Mouse (Mus musculus): ENCODE results near the gene Itga9. TPM values are rescaled to one million over a fixed set of nuclear protein-coding genes. Genes with fewer than 3 reads are reported as not detected.

The Itga9 gene
- polyA plus RNA-seq, 1 experiment, result not detected

DNA sequence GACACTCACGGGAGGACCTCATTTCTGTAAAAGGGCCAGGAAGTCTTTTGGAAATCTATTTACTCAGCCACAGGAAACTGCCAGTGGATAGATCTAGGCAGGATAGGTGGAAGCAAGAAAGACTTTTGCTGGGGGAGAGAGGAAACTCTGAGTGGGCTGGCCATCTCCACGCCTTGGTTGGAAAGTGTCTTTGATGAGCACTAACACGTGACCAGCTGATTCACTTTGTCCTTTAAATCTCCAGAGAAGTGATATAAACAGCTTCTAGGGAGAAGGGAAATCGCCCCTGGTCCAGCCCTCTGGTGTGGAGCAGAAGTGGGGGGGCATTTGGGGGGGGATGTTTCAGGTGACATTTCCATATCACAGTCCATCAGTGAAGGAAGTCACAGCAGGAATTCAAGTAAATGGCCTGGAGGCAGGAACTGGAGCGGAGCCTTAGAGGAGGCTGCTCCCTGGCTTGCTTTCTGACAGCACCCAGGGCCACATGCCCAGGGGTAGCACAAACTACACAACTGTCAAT is 124.4 kb downstream of the Itga9 start:
- WGBS, result 65% methylated on average over 5 of the region's 5 CpGs

DNA sequence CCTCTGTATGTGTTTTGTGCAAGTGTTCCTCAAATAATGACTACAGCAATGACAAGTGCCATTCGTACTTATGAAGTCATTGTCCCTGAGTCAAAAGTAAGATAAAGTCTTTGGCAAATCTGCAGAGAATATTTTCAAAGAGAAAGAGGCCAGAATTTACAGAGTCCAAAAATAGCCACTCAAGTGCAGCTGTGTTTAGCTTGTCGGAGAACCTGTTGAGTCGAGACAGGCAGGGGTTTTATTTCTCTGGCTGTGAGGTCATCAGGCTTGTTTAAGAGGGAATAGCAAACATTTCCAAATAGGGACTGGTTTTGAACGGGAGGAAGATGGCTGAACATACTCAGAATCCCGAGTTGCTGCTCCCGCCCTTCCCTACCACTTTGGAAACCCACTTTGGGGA is 125.2 kb downstream of the Itga9 start:
- 43% methylated on average over 6 of the region's 6 CpGs for WGBS
- TF ChIP-seq CTCF (IDR thresholded peaks at IDR 0.05; ENCODE audit: insufficient read depth, low read depth, low read length) (no peak), POLR2A (IDR thresholded peaks at IDR 0.05; ENCODE audit: insufficient read depth, low read depth, low read length) (no peak)

More for the DNA sequence above, 124.4 kb downstream of the Itga9 start:
- H3K27ac ChIP-seq (ENCODE audit: insufficient read depth, low read depth, low read length), result no peak overlapping the region
- TF ChIP-seq CTCF (IDR thresholded peaks at IDR 0.05; ENCODE audit: insufficient read depth, low read depth, low read length) (no peak), POLR2A (IDR thresholded peaks at IDR 0.05; ENCODE audit: insufficient read depth, low read depth, low read length) (no peak)
- H3K4me1 ChIP-seq (ENCODE audit: control insufficient read depth, insufficient read depth, low read length), result peaks cover 7% of the 10 kb centered on the region; the same call in 1 of the 2 replicates
- H3K4me3 ChIP-seq (ENCODE audit: insufficient read depth, low read depth, low read length), result no peak overlapping the region

DNA sequence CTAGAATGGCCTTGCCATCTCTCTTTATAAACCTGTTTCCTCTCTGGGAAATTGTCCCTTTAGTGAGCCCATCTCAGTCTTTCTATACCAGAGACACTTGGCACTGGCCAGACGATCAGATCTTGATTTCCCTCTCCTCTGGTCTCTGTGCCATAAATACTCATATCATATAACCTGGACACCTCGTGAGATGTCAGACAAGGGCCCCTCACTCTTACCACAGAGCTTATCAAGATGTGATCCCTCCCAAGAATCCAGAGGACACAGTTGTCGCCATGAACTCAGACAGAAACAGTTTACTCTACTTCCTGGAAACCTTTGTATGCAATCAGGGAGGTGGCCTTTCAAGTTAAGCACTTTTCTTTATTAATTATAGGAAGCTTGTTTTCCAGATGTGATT is 127.1 kb downstream of the Itga9 start:
- Histone ChIP-seq H3K4me3 (ENCODE audit: insufficient read depth, low read depth, low read length) (no peak overlapping the region), H3K4me1 (ENCODE audit: control insufficient read depth, insufficient read depth, low read length) (peaks cover 7% of the 10 kb centered on the region; the same call in 1 of the 2 replicates), H3K27ac (ENCODE audit: insufficient read depth, low read depth, low read length) (no peak overlapping the region)
- WGBS, result 88% methylated on average over 3 of the region's 3 CpGs
- TF ChIP-seq CTCF (IDR thresholded peaks at IDR 0.05; ENCODE audit: insufficient read depth, low read depth, low read length) (no peak), POLR2A (IDR thresholded peaks at IDR 0.05; ENCODE audit: insufficient read depth, low read depth, low read length) (no peak)

More for the DNA sequence above, 125.2 kb downstream of the Itga9 start:
- Histone ChIP-seq H3K4me1 (ENCODE audit: control insufficient read depth, insufficient read depth, low read length) (peaks cover 7% of the 10 kb centered on the region; the same call in 1 of the 2 replicates), H3K4me3 (ENCODE audit: insufficient read depth, low read depth, low read length) (no peak overlapping the region), H3K27ac (ENCODE audit: insufficient read depth, low read depth, low read length) (no peak overlapping the region)

DNA sequence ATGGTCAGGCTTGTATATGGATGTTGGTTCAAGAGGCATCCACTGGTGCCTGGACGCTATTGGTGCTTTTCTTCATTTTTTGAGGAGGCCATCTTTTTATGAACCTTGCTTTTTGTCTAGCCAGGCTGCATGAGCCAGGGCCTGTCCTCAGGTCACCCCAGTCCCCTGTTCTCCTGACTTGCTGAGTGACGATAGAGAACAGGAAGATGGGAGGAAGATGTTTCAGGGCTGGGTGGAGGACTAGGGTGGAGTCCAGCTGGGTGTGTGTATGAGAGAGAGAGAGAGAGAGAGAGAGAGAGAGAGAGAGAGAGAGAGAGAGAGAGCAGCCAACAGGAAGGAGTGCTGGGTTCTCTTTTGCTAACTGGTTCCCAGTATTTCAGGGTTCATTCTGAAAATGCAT is 130.6 kb downstream of the Itga9 start:
- H3K4me3 ChIP-seq (ENCODE audit: insufficient read depth, low read depth, low read length), result no peak overlapping the region
- WGBS, result 88% methylated on average over 2 of the region's 2 CpGs
- H3K27ac ChIP-seq (ENCODE audit: insufficient read depth, low read depth, low read length), result no peak overlapping the region
- no peaks in the 10 kb centered on the region for H3K4me1 ChIP-seq (ENCODE audit: control insufficient read depth, insufficient read depth, low read length)
- no peak for TF ChIP-seq CTCF (IDR thresholded peaks at IDR 0.05; ENCODE audit: insufficient read depth, low read depth, low read length)
- TF ChIP-seq POLR2A (IDR thresholded peaks at IDR 0.05; ENCODE audit: insufficient read depth, low read depth, low read length), result no peak

DNA sequence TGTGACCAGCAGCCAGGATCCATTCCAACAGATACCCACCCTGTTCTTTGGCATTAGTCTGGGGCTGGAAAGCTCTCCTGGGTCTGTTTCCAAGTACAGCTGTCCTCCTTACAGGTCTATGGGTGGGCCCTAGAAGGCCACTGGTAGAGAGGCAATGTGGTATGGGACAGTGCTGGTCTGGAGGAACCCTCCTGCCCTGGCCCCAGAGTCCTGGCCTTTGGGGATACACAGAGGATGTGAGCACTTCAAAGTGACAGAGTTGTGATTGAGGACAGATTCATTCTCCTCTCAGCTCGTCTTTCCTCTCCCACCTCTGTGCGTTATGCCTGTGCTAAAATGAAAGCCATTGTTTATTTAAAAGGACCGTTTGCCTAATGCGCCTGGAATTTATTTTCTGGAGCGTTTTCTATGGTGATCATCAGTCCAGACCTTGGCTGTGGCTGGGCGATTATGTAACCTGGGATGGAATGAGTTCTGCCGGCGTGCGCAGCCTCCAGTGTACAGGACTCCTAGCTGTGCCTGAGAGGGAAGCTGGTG is 131.2 kb downstream of the Itga9 start:
- no peaks in the 10 kb centered on the region for H3K4me1 ChIP-seq (ENCODE audit: control insufficient read depth, insufficient read depth, low read length)
- no peak overlapping the region for H3K27ac ChIP-seq (ENCODE audit: insufficient read depth, low read depth, low read length)
- TF ChIP-seq POLR2A (IDR thresholded peaks at IDR 0.05; ENCODE audit: insufficient read depth, low read depth, low read length), result no peak
- TF ChIP-seq CTCF (IDR thresholded peaks at IDR 0.05; ENCODE audit: insufficient read depth, low read depth, low read length), result no peak
- 75% methylated on average over 9 of the region's 9 CpGs for WGBS
- H3K4me3 ChIP-seq (ENCODE audit: insufficient read depth, low read depth, low read length), result no peak overlapping the region

DNA sequence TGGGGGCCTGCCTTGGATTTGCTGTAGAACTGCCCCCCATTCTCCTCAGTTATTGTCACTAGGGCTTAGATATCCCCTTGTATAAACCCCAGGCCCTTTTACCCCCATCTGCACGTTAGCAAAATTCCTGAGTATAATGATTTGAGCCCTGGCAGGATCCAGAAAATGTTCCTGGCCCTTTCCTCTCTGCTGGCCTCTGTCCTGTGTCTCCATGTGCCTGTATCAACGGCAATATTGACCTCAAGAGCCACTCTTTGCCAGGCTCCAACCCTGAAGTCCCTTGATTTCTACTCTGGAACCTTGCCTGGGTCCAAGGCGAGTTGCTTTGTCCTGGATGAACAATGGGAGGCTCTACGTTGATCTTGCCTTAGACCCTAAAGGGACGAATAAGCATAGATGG is 131.8 kb downstream of the Itga9 start:
- no peak for TF ChIP-seq POLR2A (IDR thresholded peaks at IDR 0.05; ENCODE audit: insufficient read depth, low read depth, low read length)
- no peak for TF ChIP-seq CTCF (IDR thresholded peaks at IDR 0.05; ENCODE audit: insufficient read depth, low read depth, low read length)
- WGBS, result 81% methylated on average over 5 of the region's 5 CpGs

DNA sequence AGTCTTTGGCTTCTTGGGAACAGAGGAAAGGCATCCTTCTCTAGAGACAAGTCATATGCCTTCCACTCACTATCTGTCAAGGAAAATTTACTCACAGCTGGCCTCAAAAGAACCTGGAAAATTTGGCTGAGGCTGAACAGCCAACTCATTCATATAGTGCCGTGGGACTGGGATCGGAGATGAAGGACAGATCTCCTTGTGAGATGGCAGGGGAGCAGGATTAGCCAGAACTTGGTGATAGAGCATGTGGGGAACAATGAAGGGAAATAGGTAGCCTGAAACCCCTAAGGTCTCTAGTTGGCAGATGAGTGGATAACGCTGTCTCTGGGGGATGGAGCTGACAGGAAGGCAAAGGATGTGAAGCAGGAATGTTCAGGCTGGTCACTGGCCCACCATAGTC is 132.6 kb downstream of the Itga9 start:
- no peak overlapping the region for H3K27ac ChIP-seq (ENCODE audit: insufficient read depth, low read depth, low read length)
- H3K4me3 ChIP-seq (ENCODE audit: insufficient read depth, low read depth, low read length), result no peak overlapping the region
- TF ChIP-seq CTCF (IDR thresholded peaks at IDR 0.05; ENCODE audit: insufficient read depth, low read depth, low read length) (no peak), POLR2A (IDR thresholded peaks at IDR 0.05; ENCODE audit: insufficient read depth, low read depth, low read length) (no peak)
- H3K4me1 ChIP-seq (ENCODE audit: control insufficient read depth, insufficient read depth, low read length), result no peaks in the 10 kb centered on the region
- 91% methylated on average over 3 of the region's 3 CpGs for WGBS

More for the DNA sequence above, 131.8 kb downstream of the Itga9 start:
- Histone ChIP-seq H3K4me3 (ENCODE audit: insufficient read depth, low read depth, low read length) (no peak overlapping the region), H3K4me1 (ENCODE audit: control insufficient read depth, insufficient read depth, low read length) (no peaks in the 10 kb centered on the region), H3K27ac (ENCODE audit: insufficient read depth, low read depth, low read length) (no peak overlapping the region)

DNA sequence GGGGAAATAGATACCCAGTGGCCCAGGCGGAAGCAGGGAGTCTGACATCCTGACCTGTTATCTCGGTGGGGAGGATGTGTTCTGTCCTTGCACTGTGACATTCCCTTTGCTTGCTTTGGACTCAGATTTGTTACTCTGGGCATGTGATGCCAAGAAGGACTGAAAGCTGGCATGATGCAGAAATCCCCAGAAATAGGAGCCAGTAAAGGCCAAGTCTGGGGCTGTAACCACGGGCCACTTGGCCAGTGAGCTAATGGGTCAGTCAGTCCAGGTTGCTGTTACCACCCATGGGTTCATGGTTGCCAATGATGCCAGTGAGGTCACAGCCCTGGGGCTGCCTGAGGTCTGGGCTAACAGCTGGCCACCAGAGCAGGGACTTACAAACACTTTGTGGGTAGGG is 133.2 kb downstream of the Itga9 start:
- no peaks in the 10 kb centered on the region for H3K4me1 ChIP-seq (ENCODE audit: control insufficient read depth, insufficient read depth, low read length)
- WGBS, result 79% methylated on average over 3 of the region's 3 CpGs
- no peak overlapping the region for H3K27ac ChIP-seq (ENCODE audit: insufficient read depth, low read depth, low read length)
- H3K4me3 ChIP-seq (ENCODE audit: insufficient read depth, low read depth, low read length), result no peak overlapping the region
- TF ChIP-seq POLR2A (IDR thresholded peaks at IDR 0.05; ENCODE audit: insufficient read depth, low read depth, low read length) (no peak), CTCF (IDR thresholded peaks at IDR 0.05; ENCODE audit: insufficient read depth, low read depth, low read length) (no peak)

DNA sequence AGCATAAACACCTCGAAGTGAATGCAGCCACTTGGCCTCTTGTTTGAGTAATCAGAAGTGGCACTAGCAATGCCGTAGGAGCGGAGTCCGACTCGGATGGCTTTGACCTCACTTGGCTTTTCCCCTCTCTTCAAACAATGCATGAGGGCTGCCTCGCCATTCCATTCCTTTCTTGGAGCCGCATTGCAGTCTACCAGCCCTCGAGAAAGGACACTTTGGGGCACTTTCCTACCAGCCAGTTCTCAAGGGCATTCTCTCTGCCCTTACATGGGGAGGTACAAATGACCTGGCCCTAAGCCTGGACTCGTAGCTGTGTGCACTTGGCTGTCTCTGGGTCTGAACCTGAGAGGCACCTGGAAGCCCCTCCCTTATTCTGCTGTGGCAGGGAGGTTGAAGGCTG is 134.8 kb downstream of the Itga9 start:
- 65% methylated on average over 9 of the region's 9 CpGs for WGBS
- H3K27ac ChIP-seq (ENCODE audit: insufficient read depth, low read depth, low read length), result no peak overlapping the region
- H3K4me3 ChIP-seq (ENCODE audit: insufficient read depth, low read depth, low read length), result no peak overlapping the region
- TF ChIP-seq POLR2A (IDR thresholded peaks at IDR 0.05; ENCODE audit: insufficient read depth, low read depth, low read length) (no peak), CTCF (IDR thresholded peaks at IDR 0.05; ENCODE audit: insufficient read depth, low read depth, low read length) (no peak)
- no peaks in the 10 kb centered on the region for H3K4me1 ChIP-seq (ENCODE audit: control insufficient read depth, insufficient read depth, low read length)

Data from olfactory bulb, adult 2 months (tissue).